Mouse (Mus musculus): ENCODE results near the gene Rack1. TPM values are rescaled to one million over a fixed set of nuclear protein-coding genes. Genes with fewer than 3 reads are reported as not detected.

The Rack1 gene
- total RNA-seq, 4 experiments from 2014 or later = 568 to 660 (median 629) TPM

DNA sequence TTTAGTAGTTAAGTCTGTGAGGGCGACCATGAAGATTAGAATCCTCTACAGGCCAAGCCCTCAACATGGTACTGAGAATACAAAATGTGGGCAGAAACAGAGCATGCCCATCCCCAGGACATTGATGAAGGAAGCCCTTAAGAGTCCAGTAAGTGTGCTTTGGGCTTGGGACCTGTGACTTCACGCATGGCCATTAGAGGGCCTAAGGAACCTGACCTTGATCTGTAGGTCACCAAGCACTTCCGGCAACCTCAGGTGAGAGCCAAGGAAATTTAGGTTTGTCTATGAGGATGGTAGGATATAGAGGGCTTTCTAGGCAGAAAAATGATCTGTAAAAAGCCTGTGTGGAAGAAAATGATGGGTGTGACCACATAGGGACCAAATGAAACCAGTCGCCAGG is 3.8 kb upstream of the Rack1 start:
- no peak for DNase-seq

DNA sequence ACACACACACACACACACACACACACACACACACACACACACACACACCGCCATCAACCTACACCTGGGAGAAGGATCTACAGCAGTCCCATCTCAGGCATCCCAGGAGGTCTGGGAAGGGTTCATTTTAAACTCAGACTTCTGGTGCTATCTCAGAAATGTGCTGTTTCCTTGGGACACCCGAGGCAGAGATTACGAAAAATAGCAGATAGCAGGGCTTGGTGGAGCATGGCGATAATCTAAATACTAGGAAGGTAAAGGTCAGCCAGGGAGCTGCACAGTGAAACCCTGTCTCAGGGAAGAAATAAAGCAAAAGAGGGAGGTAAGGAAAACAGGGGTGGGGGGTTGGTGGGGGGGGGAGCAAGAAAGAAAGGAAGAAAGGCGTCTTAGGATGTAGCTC is 2.8 kb upstream of the Rack1 start:
- DNase-seq = no peak

DNA sequence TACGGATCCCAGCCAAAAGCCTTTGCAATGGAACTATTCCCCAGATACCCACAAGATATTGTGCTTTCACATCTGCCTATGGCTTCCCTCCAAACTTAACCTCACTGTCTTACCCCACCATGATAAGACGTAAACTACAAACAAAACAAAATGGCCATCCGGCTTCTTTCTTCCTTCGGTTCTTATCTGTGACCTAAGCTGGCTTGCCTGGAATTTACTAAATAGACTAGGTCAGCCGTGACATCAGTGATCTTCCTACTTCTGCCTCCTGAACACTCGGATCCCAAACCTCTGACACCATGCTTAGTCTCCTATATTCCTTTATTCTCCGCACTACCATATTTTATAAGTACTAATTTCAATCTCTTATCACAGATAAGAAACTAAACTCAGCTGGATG is 1.8 kb upstream of the Rack1 start:
- DNase-seq = no peak

DNA sequence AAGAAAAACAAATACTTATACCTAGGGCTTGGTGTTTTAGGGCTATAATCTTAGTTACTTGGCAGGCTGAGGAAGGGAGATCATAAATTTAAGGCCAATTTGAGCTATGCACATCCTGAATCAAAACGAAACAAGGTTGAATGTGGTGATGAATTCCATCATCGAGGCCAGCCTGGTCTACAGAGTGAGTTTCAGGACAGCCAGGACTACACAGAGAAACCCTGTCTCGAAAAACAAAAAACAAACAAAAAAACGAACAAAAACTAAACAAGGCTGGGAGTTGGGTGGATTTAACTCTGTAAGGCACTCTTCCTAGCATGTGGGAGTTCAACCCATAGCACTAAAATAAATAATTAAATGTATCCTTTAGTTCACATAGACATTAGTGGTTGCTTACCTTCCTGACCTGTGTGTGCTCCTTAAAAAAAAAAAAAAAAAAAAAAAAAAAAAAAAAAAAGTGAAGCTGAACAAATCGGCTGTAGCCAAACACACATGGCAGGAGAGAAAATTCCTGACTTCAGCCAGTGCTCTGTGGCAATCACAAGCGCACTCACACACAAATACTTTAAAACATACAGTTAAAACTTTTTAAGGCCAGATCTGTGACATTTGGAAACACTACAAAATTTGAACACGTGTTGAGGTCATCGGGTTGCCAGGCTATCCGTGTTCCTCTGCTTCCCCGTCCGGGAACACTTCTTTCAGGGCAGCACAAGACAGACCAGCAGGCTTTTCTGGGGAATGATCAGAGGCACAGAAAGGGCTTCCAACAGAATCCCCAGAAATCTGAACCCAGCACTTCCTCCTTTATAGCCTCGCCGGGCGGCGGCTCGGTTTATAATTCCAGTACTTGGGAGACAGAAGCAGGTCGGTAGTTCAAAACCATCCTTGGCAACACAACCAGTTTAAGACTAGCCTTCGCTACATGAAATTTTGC is 880 bp upstream of the Rack1 start:
- DNase-seq = no peak

DNA sequence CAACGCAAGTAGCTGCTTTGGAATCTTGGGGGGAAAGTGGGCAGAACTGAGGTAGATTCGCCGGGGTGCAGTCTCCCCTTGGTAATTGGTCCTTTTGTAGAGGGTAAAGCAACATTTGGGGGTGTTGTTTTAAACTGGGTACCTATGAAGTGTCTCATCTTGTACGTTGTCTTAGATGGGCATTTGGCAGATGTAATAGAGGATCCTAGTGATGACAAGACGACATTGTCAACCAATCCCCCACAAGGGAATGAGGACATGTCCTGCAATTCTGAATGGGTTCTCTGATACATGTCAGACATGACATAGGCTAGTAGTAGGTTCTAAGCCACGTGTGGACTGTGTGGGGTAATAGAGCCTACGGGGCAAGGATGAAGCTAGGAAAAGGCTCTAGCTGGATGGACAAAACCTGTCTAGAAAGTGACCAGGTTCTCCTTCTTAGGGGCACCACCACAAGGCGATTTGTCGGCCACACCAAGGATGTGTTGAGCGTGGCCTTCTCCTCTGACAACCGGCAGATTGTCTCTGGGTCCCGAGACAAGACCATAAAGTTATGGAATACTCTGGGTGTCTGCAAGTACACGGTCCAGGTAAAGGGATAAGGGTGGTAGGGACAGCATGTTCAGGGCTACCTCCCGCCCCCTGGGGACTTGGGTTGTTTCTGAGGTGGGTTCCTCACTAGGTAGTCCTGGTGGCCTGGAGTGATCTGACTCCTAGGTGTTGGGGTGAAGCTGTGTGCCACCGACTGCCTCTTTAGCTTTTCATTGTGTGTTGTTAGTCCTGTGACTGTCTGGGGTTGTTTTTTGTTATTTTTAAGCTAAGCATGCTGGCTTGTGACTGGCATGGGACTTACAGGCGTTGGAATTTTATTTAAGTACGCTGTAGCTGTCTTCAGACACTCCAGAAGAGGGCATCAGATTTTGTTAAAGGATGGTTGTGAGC is 2.0 kb downstream of the Rack1 start:
- DNase-seq = no peak

DNA sequence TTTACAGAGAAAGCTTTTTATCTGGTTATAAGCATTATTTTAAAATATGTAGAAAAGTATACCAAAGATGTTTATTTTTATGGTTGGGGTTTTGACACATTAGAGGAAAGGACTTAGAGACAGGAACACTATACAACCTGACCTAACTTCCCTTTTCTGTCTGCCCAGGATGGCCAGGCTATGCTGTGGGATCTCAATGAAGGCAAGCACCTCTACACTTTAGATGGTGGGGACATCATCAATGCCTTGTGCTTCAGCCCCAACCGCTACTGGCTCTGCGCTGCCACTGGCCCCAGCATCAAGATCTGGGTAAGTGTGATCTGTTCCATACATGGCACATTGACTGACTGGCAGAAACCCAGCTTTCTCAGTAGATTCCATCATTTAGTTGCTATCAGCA is 3.9 kb downstream of the Rack1 start:
- DNase-seq = no peak

DNA sequence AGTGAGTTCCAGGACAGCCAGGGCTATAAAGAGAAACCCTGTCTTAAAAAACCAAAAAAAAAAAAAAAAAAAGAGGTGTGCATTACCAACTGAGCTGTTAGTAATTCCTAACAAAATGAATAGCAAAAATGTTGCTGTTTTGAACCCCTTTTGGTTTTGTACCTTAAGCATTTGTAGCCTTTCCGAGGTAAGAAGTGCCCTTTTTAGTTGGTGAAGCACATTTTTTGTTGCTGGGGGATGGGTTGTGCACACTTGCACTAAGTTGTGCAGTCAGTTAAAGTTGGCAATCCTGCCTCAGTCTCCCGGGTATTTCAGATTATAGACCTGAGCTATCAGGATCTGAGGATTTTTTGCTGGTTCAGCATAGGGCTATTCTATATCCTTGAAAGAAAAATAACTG is 4.8 kb downstream of the Rack1 start:
- DNase-seq = no peak

DNA sequence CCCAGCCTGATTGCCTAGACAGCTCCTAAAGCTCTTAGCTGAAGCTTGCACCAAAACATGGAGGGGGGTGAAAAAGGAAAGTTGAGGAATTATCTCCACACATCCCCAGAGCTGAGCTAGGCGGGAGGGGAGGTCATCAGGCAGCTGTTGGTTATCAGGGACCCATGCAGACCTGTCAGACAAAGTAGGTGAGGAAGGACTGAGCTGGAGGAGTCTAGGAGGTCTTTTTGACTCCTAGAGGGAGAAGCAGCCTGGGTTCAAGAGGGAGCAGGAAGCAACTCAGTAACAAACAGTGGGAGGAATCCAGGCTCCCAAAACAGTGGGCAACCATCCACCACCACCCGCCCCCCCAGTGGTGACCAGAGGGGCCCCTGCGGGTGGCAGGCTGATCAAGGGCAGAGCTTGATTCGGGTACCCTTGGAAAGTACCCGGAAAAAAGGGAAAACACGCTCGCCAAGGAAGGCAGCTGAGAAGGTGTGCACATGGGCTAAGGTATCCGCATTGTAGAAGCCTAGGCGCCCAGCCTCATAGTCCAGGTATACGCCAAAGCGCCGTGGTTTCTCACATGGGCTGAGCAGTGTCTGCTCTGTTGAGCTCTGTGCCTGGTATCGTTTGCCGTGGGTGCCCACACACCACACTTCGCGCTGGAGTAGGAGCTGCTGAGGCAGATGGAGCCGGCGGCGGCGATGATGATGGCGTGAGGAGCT is 6.9 kb downstream of the Rack1 start:
- DNase-seq = no peak

DNA sequence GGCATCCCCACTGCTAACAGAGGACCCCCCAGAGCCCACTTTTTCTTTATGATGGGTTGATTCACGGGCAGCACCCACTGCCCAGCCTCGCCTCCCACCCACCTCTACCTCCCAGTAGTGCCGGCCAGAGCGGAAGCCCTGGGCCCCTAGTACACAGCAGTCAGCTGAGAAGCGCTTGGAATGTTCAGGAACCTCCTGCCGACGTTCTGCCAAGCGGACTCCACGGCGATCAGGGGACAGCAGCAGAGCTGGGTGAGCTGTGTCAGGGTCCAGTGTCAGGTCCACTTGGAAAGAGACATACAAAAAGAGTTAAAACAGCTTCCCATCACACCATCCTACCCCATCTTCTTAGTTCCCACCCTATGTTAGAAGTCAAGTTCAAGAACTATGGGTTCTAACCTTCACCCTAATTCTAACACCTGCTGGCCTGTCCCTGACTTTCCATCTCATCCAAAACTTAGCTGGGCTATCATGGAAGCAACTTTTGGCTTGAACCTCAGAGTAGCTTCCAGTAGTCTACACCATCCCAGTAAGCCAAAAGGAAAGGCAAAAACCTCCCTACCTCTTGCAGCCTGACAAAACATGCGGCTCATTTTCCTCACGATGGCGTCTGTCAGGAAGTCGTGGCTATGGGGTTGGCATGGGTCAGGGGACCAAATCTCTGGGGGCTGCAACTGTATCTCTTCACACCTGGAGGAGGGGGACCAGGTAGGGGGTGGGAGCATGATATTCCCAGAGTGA is 7.6 kb downstream of the Rack1 start:
- DNase-seq = no peak

DNA sequence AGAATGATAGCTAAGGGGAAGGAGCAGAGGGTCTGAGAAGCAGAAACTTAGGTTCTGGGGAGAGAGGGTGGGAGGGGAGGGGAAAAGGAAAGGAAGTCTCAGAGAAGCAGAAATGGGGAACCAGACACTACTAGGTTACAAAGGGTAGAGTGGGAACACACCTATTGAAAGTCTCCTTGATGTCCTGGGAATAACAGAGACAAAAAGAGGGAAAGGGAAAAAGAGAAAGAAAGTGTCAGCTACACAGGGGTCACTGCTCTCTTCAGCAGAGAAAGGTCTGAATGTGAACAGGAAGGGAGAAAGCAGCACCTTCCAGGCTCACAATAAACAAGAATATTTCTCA is 8.1 kb downstream of the Rack1 start:
- no peak for DNase-seq

DNA sequence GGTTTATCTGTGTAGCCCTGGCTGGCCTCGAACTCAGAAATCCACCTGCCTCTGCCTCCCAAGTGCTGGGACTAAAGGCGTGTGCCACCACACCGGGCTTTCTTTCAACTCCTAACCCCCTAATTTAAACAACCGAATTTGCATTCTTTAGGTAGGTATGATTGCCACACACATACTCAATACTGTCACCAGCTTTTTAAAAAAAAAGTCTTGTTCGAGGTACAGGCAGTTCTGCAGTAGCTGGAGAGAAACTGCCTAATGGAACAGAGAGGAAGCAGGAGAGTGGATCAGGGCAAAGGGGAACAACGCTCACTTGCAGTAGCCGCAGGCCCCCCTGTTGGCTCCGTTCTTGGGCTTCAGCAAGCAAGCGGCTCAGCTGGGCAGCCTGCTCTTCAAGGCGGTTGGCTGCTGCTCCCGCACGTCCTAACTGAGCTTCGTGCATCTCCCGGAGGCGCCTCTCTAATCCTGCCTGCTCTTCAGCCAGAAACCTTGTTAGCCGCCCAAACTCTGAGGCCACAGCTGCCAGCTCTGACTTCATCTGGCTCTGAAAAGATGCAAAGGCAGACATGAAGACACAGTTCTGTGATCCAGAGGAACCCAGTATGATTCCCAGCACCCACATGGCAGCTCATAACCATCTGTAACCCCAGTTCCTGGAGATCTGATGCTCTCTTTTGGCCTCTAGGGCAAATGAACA is 8.8 kb downstream of the Rack1 start:
- DNase-seq = no peak

DNA sequence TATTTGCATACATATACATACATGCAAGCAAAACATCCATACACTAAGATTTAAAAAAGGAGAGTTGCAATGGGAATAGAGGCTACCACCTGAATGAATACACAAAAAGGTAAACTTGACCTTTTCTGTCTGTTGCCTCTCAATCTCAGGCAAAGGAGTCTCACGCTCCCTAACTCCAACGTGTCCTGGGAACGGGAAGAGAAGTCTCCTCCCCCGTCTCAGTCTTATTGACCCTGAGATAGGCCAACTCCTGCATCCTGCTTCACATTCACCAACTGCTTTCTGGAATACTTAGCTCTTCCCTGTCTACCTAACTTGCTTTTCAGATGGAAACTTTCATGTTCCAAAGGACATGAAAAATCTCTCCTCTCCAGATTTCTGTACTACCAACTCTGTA is 9.3 kb downstream of the Rack1 start:
- no peak for DNase-seq

DNA sequence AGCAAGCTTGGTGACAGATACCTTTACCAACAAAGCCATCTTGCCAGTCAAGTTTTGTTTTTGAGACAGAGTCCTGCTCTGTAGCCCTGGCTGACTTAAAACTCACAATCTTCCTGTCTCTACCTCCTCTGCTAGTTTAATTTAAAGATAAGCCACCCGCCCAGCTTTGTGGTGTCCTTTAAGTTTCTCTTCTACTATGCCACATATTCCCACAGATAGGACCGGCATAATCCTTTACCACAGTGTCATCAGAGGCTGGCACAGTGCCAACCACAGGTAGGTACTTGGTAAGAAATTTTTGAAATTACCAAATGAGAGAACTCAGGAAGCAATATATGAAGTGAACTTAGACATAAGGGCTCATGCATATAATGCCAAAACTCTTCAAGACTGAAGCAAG is 10.0 kb downstream of the Rack1 start:
- DNase-seq = no peak

DNA sequence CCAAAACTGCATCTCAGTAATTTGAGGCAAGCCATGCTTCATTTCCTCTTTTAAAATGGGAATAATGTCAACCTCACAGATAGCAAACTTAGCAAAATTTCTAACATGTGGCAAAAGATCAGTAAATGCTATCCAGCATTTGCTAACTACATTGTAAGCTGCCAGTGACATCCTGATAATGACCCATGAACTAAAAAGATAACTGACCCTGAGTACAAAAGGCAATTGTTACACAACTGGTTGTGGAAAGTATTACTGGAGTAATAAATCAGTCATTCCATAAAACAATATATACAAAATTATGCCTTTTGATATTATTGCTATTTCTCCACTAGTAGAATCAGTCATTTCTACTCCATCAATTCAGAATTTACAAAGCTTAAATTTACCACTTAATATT is 13.7 kb downstream of the Rack1 start:
- DNase-seq = no peak

DNA sequence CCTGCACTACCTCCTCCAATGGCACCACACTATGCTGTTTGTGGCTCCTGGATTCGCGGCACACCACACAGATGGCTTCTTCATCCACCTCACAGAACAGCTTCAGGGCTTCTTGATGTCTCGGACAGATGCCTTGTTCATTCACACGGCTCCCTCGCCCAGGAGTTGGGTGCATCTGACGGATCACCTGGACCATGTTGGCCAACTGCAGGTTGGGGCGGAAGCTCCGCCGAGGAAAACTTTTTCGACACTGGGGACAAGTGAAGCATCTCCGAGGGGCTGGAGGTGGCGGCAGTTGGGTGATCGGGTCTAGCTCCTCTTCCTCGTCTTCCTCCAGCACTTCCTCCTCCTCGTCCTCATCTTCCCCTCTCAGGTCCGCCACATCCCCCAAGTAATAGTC is 15.7 kb downstream of the Rack1 start:
- DNase-seq = no peak

DNA sequence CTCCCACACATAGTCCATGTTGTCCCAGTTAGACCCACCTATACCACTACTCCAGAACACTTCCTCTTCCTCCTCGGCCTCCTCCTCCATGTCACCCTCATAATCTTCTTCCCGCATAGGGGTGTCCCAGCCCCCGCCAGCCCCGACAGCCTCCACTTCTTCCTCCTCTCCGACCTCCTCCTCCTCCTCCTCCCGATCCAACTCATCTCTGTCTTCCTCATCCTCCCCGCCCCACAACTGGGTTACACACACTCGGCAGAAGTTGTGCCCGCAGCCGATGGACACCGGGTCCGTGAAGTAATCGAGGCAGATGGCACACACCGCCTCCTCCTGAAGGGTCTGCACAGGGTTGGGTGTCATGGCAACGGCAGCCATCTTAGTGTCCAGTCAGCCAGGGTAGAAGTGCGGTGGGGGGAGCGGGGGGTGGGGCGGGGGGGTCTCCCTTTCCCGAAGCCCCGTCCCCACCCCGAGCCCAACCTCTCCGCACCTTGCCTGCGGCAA is 16.2 kb downstream of the Rack1 start:
- DNase-seq = peak; percentile 58

DNA sequence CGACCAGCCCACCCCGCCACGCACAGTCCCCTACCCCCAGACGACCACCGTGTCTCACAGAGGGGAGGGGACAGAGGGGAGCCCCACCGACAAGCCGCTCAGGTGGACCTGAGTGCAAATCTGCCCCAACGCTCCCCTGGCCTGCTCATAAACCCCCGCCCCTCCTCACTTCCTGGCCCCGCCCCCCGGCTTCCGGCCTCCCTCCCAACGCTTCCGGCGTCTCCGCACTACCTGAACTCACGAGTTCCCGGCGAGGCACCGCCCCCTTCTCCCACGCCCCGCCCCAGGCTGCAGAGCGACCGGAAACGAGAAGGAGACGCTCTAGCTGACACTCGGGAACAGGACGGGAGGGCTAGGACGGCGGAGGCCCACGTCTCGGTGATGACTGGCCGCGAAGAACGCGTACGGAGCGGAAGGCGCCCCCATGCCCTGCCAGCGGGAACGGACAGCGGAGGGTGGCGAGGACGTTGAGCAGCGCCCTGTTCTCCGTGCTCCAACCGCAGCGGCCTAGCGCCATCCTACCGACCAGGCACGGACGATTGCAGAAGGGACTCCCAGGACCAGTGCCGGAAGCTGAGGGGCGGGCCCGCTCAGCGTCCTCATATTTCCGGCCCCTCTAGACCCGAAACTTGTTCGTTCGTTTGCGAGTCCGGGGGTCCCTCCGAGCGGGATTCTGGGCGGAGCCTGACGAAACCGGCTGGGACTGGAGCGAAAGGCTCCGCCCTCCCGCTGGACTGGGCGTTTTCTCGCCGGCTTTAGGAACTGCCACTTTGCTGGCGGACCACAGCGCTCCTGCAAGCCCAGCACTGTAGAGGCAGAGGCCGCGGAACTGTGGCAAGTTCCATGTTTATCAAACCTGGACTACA is 16.9 kb downstream of the Rack1 start, which contains the start of gene Trim41:
TSS of gene Trim41 (minus strand) at position 554 of the 866 bp plus-strand sequence.
- DNase-seq = peak; percentile 99

DNA sequence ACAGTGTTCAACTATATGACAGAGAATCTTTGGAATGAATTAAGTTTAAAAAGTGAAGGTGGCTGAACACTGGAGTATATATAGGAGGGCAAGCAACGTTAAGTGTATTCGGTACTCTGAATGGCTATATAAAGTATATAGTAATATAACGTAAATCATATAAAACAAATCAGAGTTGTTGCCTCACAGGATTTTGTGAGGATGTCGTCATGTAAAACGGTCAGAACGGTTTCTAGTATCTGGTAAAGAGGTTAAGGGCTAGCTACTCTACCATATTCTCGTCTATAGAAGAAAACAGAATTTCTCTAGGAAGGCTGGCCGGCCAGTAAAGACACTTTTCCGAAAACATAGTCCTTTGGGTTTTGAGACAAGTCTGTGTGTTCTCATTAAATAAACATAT is 17.7 kb downstream of the Rack1 start:
- no peak for DNase-seq

DNA sequence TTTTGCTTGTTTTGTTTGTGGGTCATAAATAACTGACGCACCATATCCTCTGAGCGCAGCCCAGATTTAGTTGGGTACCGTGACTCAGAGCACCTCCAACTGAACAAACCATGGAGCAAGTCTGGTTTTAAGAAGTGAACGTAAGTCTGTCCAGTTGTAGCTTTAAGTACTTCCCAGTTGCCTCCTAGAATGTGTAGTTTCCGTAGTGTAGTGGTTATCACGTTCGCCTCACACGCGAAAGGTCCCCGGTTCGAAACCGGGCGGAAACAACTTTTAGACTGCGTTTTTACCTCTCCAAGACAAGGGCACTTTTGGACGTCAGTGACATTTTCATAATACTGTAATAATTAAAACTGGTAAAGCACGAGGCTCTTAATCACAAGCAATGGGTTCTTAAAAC is 18.2 kb downstream of the Rack1 start:
- DNase-seq = peak; percentile 80

DNA sequence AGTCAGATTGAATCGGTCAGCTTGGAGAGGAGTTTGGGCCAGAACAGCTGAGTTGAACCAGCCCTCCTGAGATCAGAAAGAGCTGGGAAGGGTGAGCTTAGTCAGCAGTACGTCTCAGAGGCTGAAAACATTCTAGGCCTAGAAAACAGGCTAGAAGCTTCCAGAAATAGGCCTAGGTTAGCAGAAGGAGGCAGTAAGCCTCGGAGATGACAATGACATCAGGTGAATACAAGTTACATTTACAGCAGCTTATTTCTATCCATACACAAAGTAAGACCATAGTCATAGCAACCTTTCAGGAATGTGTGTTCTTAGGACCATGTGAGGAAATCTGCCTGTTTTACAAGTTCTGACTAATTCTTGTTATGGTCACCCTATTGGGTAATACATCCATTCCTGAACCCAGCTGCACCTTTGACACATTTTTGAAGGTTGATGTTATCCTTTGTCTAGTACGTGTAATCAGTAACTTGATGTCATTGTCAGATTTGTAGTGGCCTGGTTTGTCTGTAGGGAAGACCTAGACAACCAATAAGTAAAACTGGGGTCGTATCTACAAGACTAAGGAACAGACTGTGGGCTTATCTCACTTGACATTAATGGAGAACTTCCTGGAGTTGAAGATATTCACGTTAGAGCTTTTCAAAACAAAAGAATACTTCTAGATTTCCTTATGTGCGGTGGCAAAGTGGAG is 19.6 kb downstream of the Rack1 start:
- DNase-seq = no peak

Data from adrenal gland, adult 8-10 months (tissue).